Mouse (Mus musculus) central nervous system, embryonic 11.5 days (tissue): Measurements from ENCODE around the gene Josd2. TPM values are rescaled to one million over a fixed set of nuclear protein-coding genes. Genes with fewer than 3 reads are reported as not detected.

ENCODE experiments used
- polyA plus RNA-seq: library from polyadenylated mRNA; depleted of rRNA; stranded (reverse); fragments of >200 nt; gene quantifications from 2 replicates; pipeline ENCODE4 v1.2.3, GENCODE M21; 2012; rRNA removed

Josd2 gene
- polyA plus RNA-seq: 91.6 and 95.2 TPM in 2 replicates

GRCm38 (mm10) chr7:44467811-44468411, at the start of gene Josd2:
Josd2 (plus strand) TSS chr7:44467980.

DNA sequence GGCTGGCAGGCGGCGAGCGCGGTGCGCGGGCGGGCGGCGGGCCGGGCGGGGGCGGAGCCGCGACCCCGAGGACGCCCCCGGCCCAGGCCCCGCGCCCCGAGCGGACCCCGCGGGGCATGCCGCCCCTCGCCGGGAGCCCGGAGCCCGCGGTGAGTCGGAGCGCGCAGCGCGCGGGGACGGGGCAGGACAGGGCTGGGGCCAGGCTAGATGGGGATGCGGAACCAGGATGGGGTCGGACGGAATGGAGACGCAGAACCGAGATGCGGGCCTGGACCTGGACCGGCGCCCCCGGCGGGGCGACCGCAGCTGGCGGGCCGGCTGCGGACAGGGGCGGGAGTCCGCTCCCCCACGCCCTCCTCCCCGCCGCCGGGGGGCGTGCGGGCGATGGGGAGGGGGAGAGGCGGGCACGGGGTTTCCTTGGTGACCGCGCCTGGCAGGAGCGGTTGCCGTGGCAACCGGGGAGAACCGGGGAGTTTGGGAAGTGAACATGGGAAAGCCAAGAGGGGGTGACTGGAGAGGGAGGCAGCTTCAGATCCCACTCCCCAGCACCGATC, 38.7 kb upstream of the Josd2 start, which contains the start of gene Lrrc4b:
Lrrc4b (plus strand) TSS at position 51 of the 554 bp plus-strand sequence.

GRCm38 (mm10) chr7:44465111-44465510, 2.7 kb upstream of the Josd2 start, which contains the start of gene Aspdh:
Aspdh (plus strand) TSS chr7:44465391.

GRCm38 (mm10) chr7:44495992-44496770, 28.4 kb downstream of the Josd2 start, which contains the start of the genes Emc10 and Fam71e1:
Emc10 (minus strand) TSS chr7:44496529.
Fam71e1 (plus strand) TSS chr7:44496581.

Other genes with a start within 250 kb of the Josd2 start
- 0.17 TPM in 1 of 2 replicates, not detected in the other for gene Klk1, start 242.6 kb upstream of the Josd2 start, polyA plus RNA-seq
- not detected in 2 replicates for gene Gm36864, start 231.8 kb upstream of the Josd2 start, polyA plus RNA-seq
- 0.86 and 1.6 TPM in 2 replicates for gene 1700028J19Rik, start 221.3 kb upstream of the Josd2 start, polyA plus RNA-seq
- 151 and 244 TPM in 2 replicates for gene 2410002F23Rik, start 221.3 kb upstream of the Josd2 start, polyA plus RNA-seq
- not detected in 2 replicates for gene Acp4, start 210.6 kb upstream of the Josd2 start, polyA plus RNA-seq
- 0.78 TPM in 1 of 2 replicates, not detected in the other for gene Gm15517, start 206.5 kb upstream of the Josd2 start, polyA plus RNA-seq
- 1.2 and 1.5 TPM in 2 replicates for gene Clec11a, start 161.1 kb upstream of the Josd2 start, polyA plus RNA-seq
- gene Shank1, start 157.7 kb upstream of the Josd2 start, polyA plus RNA-seq: 7.0 and 8.0 TPM in 2 replicates
- gene Syt3, start 83.9 kb upstream of the Josd2 start, polyA plus RNA-seq: 1.9 and 2.4 TPM in 2 replicates
- gene 1700008O03Rik, start 82.2 kb upstream of the Josd2 start, polyA plus RNA-seq: 2.5 and 6.3 TPM in 2 replicates
- gene Lrrc4b, start 39.0 kb upstream of the Josd2 start, polyA plus RNA-seq: 62.6 and 90.8 TPM in 2 replicates
- 7.5 and 7.7 TPM in 2 replicates for gene Aspdh, start 2.6 kb upstream of the Josd2 start, polyA plus RNA-seq
- 102 and 117 TPM in 2 replicates for gene Emc10, start 28.5 kb downstream of the Josd2 start, polyA plus RNA-seq
- gene Fam71e1, start 28.6 kb downstream of the Josd2 start, polyA plus RNA-seq: 28.7 and 40.6 TPM in 2 replicates
- 0.01 TPM in 1 of 2 replicates, not detected in the other for gene Mybpc2, start 56.7 kb downstream of the Josd2 start, polyA plus RNA-seq
- gene Spib, start 64.1 kb downstream of the Josd2 start, polyA plus RNA-seq: 0.07 and 0.09 TPM in 2 replicates
- 107 and 108 TPM in 2 replicates for gene Pold1, start 80.9 kb downstream of the Josd2 start, polyA plus RNA-seq
- 76.6 and 80.4 TPM in 2 replicates for gene Nr1h2, start 86.0 kb downstream of the Josd2 start, polyA plus RNA-seq
- gene Napsa, start 104.4 kb downstream of the Josd2 start, polyA plus RNA-seq: 0.13 and 0.20 TPM in 2 replicates
- 8.0 and 8.3 TPM in 2 replicates for gene Kcnc3, start 122.7 kb downstream of the Josd2 start, polyA plus RNA-seq
- gene Myh14, start 202.9 kb downstream of the Josd2 start, polyA plus RNA-seq: 1.2 TPM in 2 replicates
- gene Izumo2, start 240.8 kb downstream of the Josd2 start, polyA plus RNA-seq: not detected in 2 replicates